Mouse (Mus musculus): ENCODE results near the gene Slc5a11. TPM values are rescaled to one million over a fixed set of nuclear protein-coding genes. Genes with fewer than 3 reads are reported as not detected.
A peak's percentile ranks its signal among the peaks of the same experiment; 100 is the strongest.

The Slc5a11 gene
- polyA plus RNA-seq, 1 experiment from 2014 or later: 0.66 TPM

- no peak for DNase-seq (ENCODE audit: low spot score)
These were observed 62.0 kb downstream of the Slc5a11 start for GRCm38 (mm10) chr7:123276568-123276967.

GRCm38 (mm10) chr7:123279797-123280196, 65.2 kb downstream of the Slc5a11 start:
- DNase-seq (ENCODE audit: low spot score): no peak

- DNase-seq (ENCODE audit: low spot score): no peak
These were observed 69.2 kb downstream of the Slc5a11 start for GRCm38 (mm10) chr7:123283826-123284225.

GRCm38 (mm10) chr7:123285896-123286295, 71.3 kb downstream of the Slc5a11 start:
- no peak for DNase-seq (ENCODE audit: low spot score)

GRCm38 (mm10) chr7:123287903-123288302, 73.3 kb downstream of the Slc5a11 start:
- no peak for DNase-seq (ENCODE audit: low spot score)

GRCm38 (mm10) chr7:123289176-123289575, 74.6 kb downstream of the Slc5a11 start:
- no peak for DNase-seq (ENCODE audit: low spot score)

- DNase-seq (ENCODE audit: low spot score): no peak
These were observed 77.4 kb downstream of the Slc5a11 start for GRCm38 (mm10) chr7:123291942-123292341.

- DNase-seq (ENCODE audit: low spot score): no peak
These were observed 79.3 kb downstream of the Slc5a11 start for GRCm38 (mm10) chr7:123293898-123294297.

GRCm38 (mm10) chr7:123295423-123295822, 80.8 kb downstream of the Slc5a11 start:
- DNase-seq (ENCODE audit: low spot score): no peak

GRCm38 (mm10) chr7:123296097-123296496, 81.5 kb downstream of the Slc5a11 start:
- no peak for DNase-seq (ENCODE audit: low spot score)

- no peak for DNase-seq (ENCODE audit: low spot score)
These were observed 83.6 kb downstream of the Slc5a11 start for GRCm38 (mm10) chr7:123298225-123298624.

- DNase-seq (ENCODE audit: low spot score): no peak
These were observed 85.7 kb downstream of the Slc5a11 start for GRCm38 (mm10) chr7:123300258-123300657.

- no peak for DNase-seq (ENCODE audit: low spot score)
These were observed 90.8 kb downstream of the Slc5a11 start for GRCm38 (mm10) chr7:123305397-123305796.

- DNase-seq (ENCODE audit: low spot score): no peak
These were observed 92.7 kb downstream of the Slc5a11 start for GRCm38 (mm10) chr7:123307236-123307635.

GRCm38 (mm10) chr7:123307887-123308558, 93.4 kb downstream of the Slc5a11 start:
- no peak for DNase-seq (ENCODE audit: low spot score)

GRCm38 (mm10) chr7:123311836-123312235, 97.3 kb downstream of the Slc5a11 start:
- no peak for DNase-seq (ENCODE audit: low spot score)

- no peak for DNase-seq (ENCODE audit: low spot score)
These were observed 98.2 kb downstream of the Slc5a11 start for GRCm38 (mm10) chr7:123312738-123313137.

GRCm38 (mm10) chr7:123322452-123323121, 108.0 kb downstream of the Slc5a11 start:
- peak; percentile 54 for DNase-seq (ENCODE audit: low spot score)

Other genes with a start within 250 kb of the Slc5a11 start
- 26.6 and 33.9 TPM in 2 replicates for gene Rbbp6, start 249.1 kb upstream of the Slc5a11 start, polyA plus RNA-seq (2015; fragmentation: Nextera tagmentation; extraction: Ambion mirVana)
- gene Tnrc6a, start 90.9 kb upstream of the Slc5a11 start, polyA plus RNA-seq (2015; fragmentation: Nextera tagmentation; extraction: Ambion mirVana): 62.7 and 94.2 TPM in 2 replicates
- gene Lcmt1, start 155.0 kb downstream of the Slc5a11 start, polyA plus RNA-seq (2015; fragmentation: Nextera tagmentation; extraction: Ambion mirVana): 50.4 and 51.1 TPM in 2 replicates
- gene Arhgap17, start 155.1 kb downstream of the Slc5a11 start, polyA plus RNA-seq (2015; fragmentation: Nextera tagmentation; extraction: Ambion mirVana): 9.6 and 11.7 TPM in 2 replicates
- 0.18 and 0.23 TPM in 2 replicates for gene Aqp8, start 247.5 kb downstream of the Slc5a11 start, polyA plus RNA-seq (2015; fragmentation: Nextera tagmentation; extraction: Ambion mirVana)